Mouse (Mus musculus) intestine, embryonic 15.5 days (tissue): Measurements from ENCODE around the gene Dok4. TPM values are rescaled to one million over a fixed set of nuclear protein-coding genes. Genes with fewer than 3 reads are reported as not detected.

Source experiments
- polyA plus RNA-seq: library from polyadenylated mRNA; unstranded; fragments of >200 nt; fragmentation: Nextera tagmentation; extraction: Ambion mirVana; gene quantifications from 2 replicates; pipeline ENCODE4 v1.2.1, GENCODE M21; 2015

Gene Dok4
- polyA plus RNA-seq, 1 experiment from 2014 or later: 39.4 TPM

Other genes starting within 250 kb of the Dok4 start
- gene Arl2bp, start 209.7 kb downstream of the Dok4 start, polyA plus RNA-seq: 118 and 123 TPM in 2 replicates
- gene Pllp, start 180.1 kb downstream of the Dok4 start, polyA plus RNA-seq: 42.1 and 47.0 TPM in 2 replicates
- not detected in 2 replicates for gene Ccl22, start 130.7 kb downstream of the Dok4 start, polyA plus RNA-seq
- gene Cx3cl1, start 104.3 kb downstream of the Dok4 start, polyA plus RNA-seq: 23.0 and 24.3 TPM in 2 replicates
- gene Ccl17, start 65.9 kb downstream of the Dok4 start, polyA plus RNA-seq: not detected in 2 replicates
- 97.5 and 110 TPM in 2 replicates for gene Coq9, start 38.0 kb downstream of the Dok4 start, polyA plus RNA-seq
- 89.8 and 94.6 TPM in 2 replicates for gene Ciapin1, start 38.0 kb downstream of the Dok4 start, polyA plus RNA-seq
- gene Polr2c, start 18.9 kb downstream of the Dok4 start, polyA plus RNA-seq: 126 and 134 TPM in 2 replicates
- 20.1 and 20.7 TPM in 2 replicates for gene Ccdc102a, start 41.8 kb upstream of the Dok4 start, polyA plus RNA-seq
- gene Adgrg5, start 47.4 kb upstream of the Dok4 start, polyA plus RNA-seq: 1.3 and 2.1 TPM in 2 replicates
- 22.4 and 23.8 TPM in 2 replicates for gene Adgrg1, start 98.4 kb upstream of the Dok4 start, polyA plus RNA-seq
- gene Adgrg3, start 141.4 kb upstream of the Dok4 start, polyA plus RNA-seq: 3.4 and 3.5 TPM in 2 replicates
- not detected in 2 replicates for gene Drc7, start 178.8 kb upstream of the Dok4 start, polyA plus RNA-seq
- gene Katnb1, start 204.9 kb upstream of the Dok4 start, polyA plus RNA-seq: 13.9 and 14.6 TPM in 2 replicates